Mouse (Mus musculus) Patski (cell line): ENCODE measurements around the gene Prkcb. TPM values are rescaled to one million over a fixed set of nuclear protein-coding genes. Genes with fewer than 3 reads are reported as not detected.

Experiments
- ATAC-seq: fragments of 100-300 bp; one replicate; pipeline ENCODE4 v1.8.0; 2021
- CTCF ChIA-PET: fragments of 350-600 bp; sonication (Branson Sonifier 250); formaldehyde crosslinking; loops from one replicate; lab custom pipeline; 2022; ENCODE audit warnings: inconsistent platforms; lab: Charles Lee
- POLR2A ChIA-PET: fragments of 350-600 bp; sonication (Branson Sonifier 250); formaldehyde crosslinking; loops from one replicate; lab custom pipeline; 2022; ENCODE audit warnings: antibody characterized with exemption, inconsistent platforms; lab: Charles Lee
- DNase-seq: peaks from one replicate; pipeline ENCODE4 v3.0.0-alpha.2; 2011; ENCODE audit warnings: low read depth, low spot score
- H3K27me3 ChIP-seq: fragments of 371-371 bp; one replicate; pipeline ENCODE4 v1.5.1; 2021
- CTCF ChIP-seq: fragments of 100-300 bp; IDR thresholded peaks from one replicate; pipeline ENCODE4 v1.5.1; 2021
- in situ Hi-C: fragments of 300-500 bp; cut with MboI; formaldehyde crosslinking; loops from 3 replicates; pipeline ENCODE4 v1.11.1; 2018; ENCODE audit warnings: low pct_unique_long_range_greater_than_20kb, mixed read lengths
- polyA plus RNA-seq: library from polyadenylated mRNA; unstranded; gene quantifications from one replicate; pipeline ENCODE4 v1.2.3, GENCODE M21; 2021

The Prkcb gene
- polyA plus RNA-seq, 1 experiment from 2014 or later, result not detected

DNA sequence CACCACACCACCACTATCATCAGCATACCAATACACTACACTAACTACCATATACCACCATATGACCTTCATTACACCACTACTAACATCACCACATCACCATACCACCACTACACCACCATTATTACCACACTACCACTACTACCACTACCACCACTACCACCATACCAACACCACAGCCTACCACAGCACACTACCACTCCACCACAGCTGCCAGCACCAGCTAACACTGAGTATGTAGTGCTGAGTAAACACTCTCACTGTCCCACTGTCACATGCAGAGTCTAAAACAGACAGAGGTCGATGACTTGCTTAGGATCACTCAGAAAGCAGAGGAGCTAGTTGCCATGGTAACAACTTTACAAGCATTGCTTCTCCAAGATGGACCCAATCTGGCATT, 78.1 kb downstream of the Prkcb start:
- ATAC-seq (no peak), DNase-seq (no peak)
- POLR2A ChIA-PET, result no interaction called here
- H3K27me3 ChIP-seq, result no peaks in the 10 kb centered on the region
- TF ChIP-seq CTCF, result no peak
- in situ Hi-C loops, result no loop called here
- CTCF ChIA-PET, result no interaction called here

- H3K27me3 ChIP-seq, result no peaks in the 10 kb centered on the region
- ChIA-PET POLR2A (no interaction called here), CTCF (no interaction called here)
- ATAC-seq (no peak), DNase-seq (no peak)
- in situ Hi-C loops, result no loop called here
- TF ChIP-seq CTCF, result no peak
These were observed 78.9 kb downstream of the Prkcb start for GRCm38 (mm10) chr7:122367303-122368007.

DNA sequence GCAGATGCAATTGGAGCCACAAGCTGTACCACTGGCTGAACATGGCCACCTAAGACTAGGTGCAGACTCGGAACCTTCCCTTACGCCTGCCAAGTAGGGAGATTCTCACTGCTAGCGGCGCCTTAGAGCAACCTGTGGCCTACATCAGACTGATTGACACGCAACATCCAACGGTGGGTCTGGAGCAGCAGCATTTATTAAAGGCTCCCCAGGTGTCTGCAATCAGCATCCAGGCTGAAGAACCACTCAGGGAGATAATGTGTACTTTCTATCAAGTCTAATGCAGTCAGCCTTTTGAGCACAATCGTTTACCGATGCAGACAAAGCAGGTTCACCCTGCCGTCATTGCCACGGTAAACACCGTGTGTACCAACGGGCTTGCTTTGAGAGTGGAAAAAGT, 81.9 kb downstream of the Prkcb start:
- DNase-seq (no peak), ATAC-seq (no peak)
- POLR2A ChIA-PET, result no interaction called here
- peaks cover 11% of the 10 kb centered on the region for H3K27me3 ChIP-seq
- TF ChIP-seq CTCF, result no peak
- in situ Hi-C loops, result no loop called here
- CTCF ChIA-PET, result no interaction called here

GRCm38 (mm10) chr7:122371947-122372346, 83.4 kb downstream of the Prkcb start:
- ATAC-seq, result no peak
- in situ Hi-C loops, result no loop called here

GRCm38 (mm10) chr7:122372349-122372748, 83.8 kb downstream of the Prkcb start:
- ChIA-PET CTCF (no interaction called here), POLR2A (no interaction called here)
- H3K27me3 ChIP-seq, result peaks cover 16% of the 10 kb centered on the region
- in situ Hi-C loops, result no loop called here
- ATAC-seq, result no peak
- no peak for TF ChIP-seq CTCF
- DNase-seq, result no peak

More at GRCm38 (mm10) chr7:122371947-122372346, 83.4 kb downstream of the Prkcb start:
- CTCF ChIA-PET, result no interaction called here
- no peak for DNase-seq
- TF ChIP-seq CTCF, result no peak
- peaks cover 16% of the 10 kb centered on the region for H3K27me3 ChIP-seq
- POLR2A ChIA-PET, result no interaction called here

DNA sequence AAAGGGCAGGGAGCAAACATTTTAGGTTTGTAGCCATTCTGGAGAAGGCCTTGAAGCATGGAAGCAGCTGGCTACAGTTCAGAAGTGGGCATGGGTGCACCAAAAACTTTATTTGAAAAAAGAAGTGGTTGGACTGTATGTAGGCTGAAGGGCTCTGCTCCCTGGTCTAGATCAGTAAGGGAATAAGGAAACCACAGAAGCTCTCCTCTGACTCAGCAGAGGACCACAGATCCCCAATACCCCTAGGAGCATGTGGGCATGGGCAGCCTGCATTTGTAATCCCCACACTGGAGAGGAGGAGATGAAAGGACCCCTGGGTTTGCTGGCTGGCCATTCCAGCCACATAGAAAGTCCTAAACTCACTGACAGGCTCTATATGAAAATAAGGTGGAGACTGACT, 88.3 kb downstream of the Prkcb start:
- DNase-seq (no peak), ATAC-seq (no peak)
- ChIA-PET CTCF (no interaction called here), POLR2A (no interaction called here)
- H3K27me3 ChIP-seq, result peaks cover 24% of the 10 kb centered on the region
- in situ Hi-C loops, result no loop called here
- TF ChIP-seq CTCF, result no peak

DNA sequence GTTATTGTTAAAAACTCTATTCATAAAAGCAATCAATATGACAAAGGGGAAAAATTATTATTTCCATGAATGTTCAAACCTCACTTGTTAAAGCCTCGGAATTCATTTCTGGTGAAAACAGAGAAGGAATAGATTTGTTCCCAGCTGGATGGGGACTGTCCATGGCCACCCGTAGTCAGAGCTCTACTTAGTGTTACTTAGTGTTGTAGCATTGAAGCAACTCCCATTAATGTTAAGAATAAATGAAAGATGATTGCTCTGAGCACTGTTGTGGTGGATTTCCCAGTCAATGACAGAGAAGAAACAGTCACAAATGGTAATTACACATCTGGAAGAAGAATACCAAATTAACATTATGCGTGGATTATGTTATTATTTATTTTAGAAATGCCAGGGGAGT, 89.4 kb downstream of the Prkcb start:
- H3K27me3 ChIP-seq, result peaks cover 23% of the 10 kb centered on the region
- TF ChIP-seq CTCF, result no peak
- CTCF ChIA-PET, result no interaction called here
- POLR2A ChIA-PET, result no interaction called here
- ATAC-seq, result no peak
- no peak for DNase-seq
- in situ Hi-C loops, result no loop called here

DNA sequence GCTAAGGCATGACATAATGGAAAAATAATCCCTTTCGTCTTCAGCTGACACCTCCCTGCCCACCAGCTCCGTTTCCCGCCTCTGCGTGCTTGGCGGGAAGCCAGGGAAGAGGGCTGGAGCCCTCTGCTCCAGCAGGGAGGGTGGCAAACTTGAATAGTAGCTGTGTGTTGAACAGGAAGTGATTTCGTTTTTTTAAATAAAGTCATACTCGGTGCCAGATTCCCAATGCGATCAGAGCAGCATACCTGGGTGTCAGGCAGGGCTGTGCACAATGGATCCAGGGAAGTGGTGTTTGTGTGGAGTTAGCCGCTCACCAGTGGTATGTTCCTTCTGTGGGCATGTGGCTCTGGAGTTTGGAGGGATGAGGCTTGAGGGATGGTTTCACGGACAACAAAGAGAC, 89.9 kb downstream of the Prkcb start:
- DNase-seq, result no peak

GRCm38 (mm10) chr7:122379292-122379691, 90.7 kb downstream of the Prkcb start:
- ChIA-PET POLR2A (no interaction called here), CTCF (no interaction called here)
- in situ Hi-C loops, result no loop called here
- no peak for TF ChIP-seq CTCF
- H3K27me3 ChIP-seq, result peaks cover 17% of the 10 kb centered on the region
- ATAC-seq, result no peak
- DNase-seq, result no peak

More for the DNA sequence above, 89.9 kb downstream of the Prkcb start:
- CTCF ChIA-PET, result no interaction called here
- ATAC-seq, result no peak
- POLR2A ChIA-PET, result no interaction called here
- peaks cover 20% of the 10 kb centered on the region for H3K27me3 ChIP-seq
- TF ChIP-seq CTCF, result no peak
- in situ Hi-C loops, result no loop called here

DNA sequence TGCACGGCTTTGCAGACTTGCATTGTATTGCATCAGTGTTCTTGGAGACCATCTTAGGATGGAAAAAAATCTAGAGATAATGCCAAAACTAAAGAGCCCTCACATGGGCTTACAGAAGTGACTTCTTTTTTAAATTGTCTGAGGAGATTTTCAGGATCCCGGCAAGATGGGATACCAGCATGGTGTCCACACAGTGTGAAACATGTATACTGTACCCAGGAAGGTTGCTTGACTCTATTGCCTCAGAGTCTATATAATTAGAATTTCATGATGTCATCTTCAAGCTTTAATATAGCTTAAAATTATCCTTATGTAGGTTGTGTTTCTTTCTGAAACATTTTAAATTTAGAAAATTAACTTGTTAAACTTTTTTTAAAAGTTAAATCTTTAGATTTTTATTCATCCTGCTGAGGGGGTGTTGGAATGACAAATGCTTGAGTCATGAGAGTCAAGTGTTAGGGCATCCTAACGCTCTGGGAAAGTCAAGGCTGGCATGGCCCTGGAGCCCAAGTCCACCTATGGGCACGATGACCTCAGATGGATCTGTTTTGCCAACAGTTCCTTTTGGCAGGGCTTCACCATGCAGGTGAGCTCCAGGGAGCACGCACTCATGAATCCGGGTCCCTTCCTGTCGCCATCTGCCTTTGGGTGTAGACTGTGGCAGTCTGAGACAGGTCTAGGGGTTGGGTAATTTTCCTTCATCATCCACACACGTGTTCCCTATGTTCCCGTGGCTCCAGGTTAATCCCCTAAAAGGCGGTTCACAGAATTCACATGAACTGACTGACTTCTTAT, 92.0 kb downstream of the Prkcb start:
- ChIA-PET CTCF (no interaction called here), POLR2A (no interaction called here)
- in situ Hi-C loops, result no loop called here

GRCm38 (mm10) chr7:122381560-122381959, 93.0 kb downstream of the Prkcb start:
- H3K27me3 ChIP-seq, result peaks cover 13% of the 10 kb centered on the region
- CTCF ChIA-PET, result no interaction called here
- TF ChIP-seq CTCF, result no peak
- in situ Hi-C loops, result no loop called here
- POLR2A ChIA-PET, result no interaction called here
- ATAC-seq, result no peak
- DNase-seq, result no peak

More for the DNA sequence above, 92.0 kb downstream of the Prkcb start:
- no peak for TF ChIP-seq CTCF
- DNase-seq (no peak), ATAC-seq (no peak)
- peaks cover 14% of the 10 kb centered on the region for H3K27me3 ChIP-seq
